Mouse (Mus musculus) CD4-positive helper T cell, adult 2 months (primary cell): ENCODE data around the gene Chkb.

ENCODE experiments used
- DNase-seq: peaks from one replicate; pipeline ENCODE4 v3.0.0-alpha.2; 2012; ENCODE audit warnings: low read depth, missing footprints, low spot score

The Chkb gene

DNA sequence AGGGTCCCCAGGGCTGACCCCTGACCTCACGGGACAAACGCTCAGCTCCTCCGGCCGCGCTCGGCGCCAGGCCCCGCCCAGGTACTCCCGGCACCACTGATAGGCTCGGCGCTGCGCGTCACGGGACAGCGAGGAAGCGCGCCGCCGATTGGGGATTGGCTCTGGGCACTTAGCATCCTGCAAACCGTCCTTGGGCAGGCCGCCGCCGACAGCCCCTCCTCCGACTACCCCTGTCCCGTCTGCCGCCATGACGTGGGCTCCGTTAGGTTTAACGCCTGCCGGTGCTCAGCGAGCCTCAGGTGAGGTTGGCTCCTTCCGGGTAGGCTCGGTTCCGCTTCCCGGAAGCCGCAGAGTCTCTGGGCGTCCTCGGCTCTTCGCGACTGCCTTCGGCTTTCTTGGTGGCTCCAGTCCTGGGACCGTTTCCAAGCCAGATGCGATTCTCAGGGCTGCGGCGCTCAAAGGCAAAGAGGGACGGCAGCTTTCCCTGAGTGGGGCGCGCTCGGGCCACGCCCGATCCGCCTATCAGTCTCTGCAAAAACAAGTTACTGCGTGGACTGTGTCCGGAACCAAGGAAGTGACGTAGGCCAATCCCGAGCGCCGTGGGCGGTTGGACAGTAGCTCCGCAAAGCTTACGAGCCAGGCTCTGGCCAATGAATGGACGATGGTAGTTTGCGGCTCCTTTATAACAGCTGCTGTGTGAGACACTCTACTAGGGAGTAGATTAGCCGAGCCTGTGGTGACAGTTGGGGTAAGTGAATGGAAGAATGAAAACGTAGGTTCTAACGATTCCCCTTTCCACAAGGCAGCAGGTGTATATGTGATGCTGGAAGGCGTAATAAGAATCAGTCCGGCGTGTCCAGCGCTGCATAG is at the start of gene Chkb, which contains the start of the genes C730034F03Rik and Gm44502:
Gene Chkb, minus strand, starts transcription at position 557 of the 870 bp plus-strand sequence.
Gene C730034F03Rik, plus strand, starts transcription at position 238 of the 870 bp plus-strand sequence.
Gene Gm44502, minus strand, starts transcription at position 345 of the 870 bp plus-strand sequence.
- DNase-seq: peak; percentile 97

DNA sequence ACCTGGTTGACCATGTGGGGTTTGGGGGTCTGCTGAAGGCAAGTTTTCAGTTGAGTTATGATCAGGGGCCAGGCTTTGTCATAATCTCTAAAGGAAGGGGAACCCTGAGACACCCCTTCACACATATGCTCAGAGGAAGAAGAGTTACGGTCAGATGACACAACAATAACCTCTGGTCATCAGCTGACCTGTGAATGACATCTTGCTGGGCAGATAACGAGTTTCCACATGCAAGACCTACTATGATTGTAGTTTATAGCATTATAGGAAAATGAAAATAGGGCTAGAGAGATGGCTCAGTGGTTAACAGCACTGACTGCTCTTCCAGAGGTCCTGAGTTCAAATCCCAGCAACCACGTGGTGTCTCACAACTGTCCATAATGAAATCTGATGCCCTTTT is 48.9 kb upstream of the Chkb start:
- DNase-seq: no peak

DNA sequence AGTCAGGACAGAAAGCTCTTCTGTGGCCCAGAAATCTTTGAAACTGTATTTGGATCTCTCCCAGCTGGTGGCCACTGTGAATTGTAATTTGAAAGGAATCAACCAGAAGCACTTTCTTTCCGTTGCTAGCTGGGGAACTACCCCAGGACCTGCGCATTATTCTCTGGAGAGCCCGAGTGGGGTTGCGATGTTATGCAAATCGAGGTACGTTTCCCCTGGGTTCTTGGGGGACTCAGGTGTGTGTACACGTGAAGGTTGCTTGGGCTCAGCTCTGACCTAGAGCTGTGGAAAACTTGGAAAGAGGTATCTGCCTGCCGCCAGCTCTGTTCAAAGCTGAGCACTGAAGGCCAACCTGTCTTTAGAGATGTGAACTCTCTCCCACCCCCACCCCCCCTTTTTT is 48.1 kb upstream of the Chkb start:
- DNase-seq: no peak

DNA sequence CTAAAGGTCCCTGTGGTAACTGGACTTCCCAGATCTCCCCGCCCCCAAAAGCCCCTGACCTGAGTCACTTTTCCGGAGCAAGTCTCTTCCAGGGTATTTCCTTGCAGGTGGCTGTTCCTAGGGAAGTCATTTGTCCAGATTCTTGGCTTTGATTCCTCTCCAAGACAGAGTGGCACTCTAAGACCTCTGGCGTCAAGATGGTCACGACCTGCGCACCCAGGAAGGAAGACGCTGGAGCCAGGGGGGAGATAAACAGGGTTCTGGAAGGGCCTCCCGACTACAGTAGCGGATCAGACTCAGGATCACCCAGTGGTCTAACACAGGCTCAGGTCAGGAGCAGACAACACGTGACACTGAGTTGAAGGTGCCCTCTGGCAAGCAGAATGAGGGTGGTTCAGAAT is 47.4 kb upstream of the Chkb start, which contains the start of gene Arsa:
Gene Arsa, minus strand, starts transcription at position 335 of the 401 bp plus-strand sequence.
- DNase-seq: no peak

DNA sequence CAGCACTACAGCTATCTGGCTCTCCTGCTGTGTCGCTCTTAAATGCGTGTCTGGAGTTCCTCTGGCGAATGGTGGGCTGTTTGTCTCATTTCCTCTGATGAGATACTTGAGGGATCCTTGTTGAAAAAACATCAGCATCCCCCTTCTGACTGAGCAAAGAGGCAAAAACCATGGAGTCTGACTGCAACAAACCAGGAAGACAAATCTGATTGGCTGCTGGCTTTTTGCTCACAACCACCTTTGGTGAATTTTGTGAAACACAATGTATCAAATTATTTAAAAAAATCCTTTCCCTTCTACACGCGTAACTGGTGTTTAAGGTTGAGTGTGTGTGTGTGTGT is 46.7 kb upstream of the Chkb start:
- peak; percentile 67 for DNase-seq

DNA sequence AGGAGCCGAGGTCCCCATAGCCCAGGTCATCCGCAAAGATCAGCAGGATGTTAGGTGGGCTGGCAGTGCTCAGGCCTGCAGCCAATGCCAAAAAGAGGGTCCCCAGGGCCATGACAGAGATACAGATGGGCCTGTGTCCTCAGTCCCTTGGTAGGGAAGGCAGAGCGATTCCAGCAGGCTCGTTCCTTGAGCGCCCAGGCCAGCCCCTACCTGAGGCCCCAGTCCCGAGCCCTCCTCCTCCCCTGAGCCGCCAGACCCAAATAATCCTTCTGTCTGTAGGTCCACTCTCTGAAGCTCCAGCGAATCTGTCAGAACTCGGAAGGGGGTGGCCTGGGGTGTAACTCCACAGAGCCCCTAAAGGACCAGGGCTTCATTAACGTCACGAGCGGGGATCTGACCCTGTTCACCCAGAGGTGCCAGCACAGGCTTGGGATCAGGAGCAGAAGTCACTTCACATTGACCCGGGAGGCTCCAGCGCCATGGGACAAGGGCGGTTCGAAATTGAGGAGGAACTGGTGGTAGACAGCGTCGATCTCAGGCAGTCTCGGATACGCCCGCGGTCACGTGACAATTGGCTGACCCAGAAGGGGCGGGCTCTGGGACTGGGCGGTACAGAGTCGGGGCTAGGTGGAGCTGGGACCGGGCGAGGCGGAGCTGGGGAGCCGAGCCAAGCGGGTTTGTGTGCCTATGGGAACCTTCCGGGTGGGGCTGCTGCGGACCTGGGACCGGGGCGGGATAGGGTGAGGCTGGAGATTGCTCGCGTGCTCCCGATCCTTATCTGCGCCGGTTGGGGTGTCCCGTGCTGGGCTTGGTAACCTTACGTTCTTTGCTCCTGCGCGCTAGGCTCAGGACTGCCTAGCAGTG is 46.1 kb upstream of the Chkb start:
- DNase-seq: peak; percentile 93

DNA sequence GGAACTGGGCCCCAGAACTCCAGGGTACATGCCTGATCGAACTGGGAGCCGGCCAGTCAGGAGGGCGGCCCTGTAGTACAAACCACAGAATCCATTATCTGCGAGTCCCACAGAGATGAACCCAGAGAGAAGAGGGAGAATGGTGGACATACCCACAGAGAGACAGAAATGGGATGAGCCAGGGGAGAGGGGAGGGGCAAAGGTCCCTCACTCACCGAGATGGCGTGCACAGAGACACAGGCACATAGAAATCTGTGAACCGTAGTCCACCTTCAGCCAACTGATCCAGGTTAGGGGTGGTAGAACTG is 45.5 kb upstream of the Chkb start:
- DNase-seq: no peak

DNA sequence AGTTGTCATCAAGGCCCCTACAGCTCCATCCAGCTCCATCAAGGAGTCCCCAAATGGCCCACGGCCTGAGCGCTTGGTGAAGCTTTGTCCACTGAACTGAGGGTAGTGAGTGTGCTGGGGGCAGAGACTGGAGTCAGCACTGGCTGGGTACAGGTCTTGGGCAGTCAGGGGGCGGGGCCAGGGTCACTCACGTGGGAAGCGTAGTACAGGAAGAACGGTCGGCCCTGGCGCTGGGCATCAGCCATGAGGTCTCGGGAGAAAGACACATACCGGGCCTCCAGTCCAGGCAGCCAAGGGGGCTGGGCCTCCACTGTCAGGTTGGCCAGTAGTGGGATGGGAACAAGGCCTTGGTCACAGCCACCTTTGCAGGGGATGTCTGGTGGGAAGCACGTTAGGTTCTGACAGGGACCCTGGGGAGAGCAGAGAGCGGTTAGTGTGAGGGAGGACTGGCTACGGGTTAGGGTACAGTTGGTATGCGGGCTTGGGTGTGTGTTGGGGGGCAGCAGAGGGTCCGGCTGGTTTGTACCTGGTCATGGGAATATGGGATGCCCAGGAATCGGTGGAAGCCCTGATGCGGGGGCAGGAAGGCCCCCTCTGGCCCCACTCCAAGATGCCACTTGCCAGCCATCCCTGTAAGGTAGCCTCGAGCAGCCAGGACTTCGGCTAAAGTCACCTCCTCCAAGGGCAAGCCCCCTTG is 45.0 kb upstream of the Chkb start:
- no peak for DNase-seq

DNA sequence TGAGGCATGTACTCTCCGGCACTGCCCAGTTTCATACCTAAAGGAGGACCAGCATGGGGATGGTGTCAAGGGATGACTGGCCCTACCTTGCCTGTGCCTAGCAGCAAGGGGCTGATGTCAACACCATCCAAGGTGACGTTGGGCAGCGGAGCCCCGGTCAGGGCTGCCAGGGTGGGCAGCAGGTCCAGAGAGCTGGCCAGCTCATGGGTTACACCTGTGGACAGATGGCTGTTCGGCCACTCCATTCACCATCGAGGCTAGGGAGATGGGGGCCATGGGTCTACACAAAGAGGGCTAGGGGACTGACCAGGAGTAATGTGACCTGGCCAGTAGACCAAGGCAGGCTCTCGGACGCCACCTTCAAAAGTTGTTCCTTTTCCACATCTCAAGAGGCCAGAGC is 44.2 kb upstream of the Chkb start:
- DNase-seq: no peak

DNA sequence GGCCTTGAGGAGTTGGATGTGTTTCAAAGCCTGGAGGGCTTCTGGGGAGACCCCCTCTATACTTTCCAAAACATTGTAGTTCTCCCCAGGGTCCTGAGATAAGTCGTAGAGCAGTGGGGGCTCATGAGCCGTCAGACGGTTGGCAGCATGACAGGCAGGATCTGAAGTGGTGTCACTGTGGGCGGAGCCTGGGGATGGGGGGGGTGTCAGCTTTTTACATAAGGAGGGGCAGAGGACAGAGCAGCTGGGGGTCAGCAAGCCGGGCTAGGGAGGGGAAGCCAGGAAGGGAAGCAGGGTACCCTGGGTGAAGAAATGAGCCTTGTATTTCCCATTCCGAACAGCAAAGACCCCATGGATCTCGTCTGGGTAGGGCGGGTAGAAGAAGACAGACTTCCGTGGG is 43.7 kb upstream of the Chkb start:
- DNase-seq: no peak

DNA sequence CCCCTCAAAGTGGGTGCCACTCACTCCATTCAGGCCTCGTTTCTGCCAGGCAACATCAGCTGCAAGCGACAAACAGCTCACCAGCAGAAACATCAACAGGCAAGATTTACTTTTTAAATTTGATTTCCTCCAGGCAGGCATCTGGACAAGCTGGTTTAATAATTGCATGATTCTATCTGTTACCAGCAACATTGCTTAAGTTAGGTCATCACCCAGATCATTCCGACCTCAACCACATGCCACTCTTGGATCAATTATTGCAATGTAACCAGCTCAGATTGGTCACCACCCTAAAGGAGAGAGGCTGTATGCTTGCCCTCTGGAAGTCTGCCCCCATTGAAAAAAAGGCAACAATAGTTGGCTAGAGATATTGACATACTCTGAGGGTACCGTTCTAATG is 41.8 kb upstream of the Chkb start:
- no peak for DNase-seq

DNA sequence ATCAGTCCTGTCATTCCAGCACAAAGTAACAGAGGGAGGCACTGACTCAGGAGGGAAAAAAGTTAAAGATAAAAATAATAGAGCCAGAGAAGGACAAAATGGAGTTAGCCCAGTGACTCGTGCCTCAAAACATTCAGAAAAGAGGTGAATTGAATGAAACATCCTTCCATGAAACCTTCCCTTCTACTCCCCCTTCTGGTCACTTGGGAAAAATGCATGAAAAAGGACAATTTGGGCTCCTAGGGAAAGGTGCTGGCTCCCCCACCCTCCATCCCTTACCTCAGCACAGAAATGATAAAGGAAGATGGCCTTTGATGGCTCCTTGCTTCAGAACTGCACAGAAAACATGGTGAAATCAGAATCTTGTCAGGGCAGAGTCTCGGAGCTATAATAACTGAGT is 38.9 kb upstream of the Chkb start:
- DNase-seq: peak; percentile 19

DNA sequence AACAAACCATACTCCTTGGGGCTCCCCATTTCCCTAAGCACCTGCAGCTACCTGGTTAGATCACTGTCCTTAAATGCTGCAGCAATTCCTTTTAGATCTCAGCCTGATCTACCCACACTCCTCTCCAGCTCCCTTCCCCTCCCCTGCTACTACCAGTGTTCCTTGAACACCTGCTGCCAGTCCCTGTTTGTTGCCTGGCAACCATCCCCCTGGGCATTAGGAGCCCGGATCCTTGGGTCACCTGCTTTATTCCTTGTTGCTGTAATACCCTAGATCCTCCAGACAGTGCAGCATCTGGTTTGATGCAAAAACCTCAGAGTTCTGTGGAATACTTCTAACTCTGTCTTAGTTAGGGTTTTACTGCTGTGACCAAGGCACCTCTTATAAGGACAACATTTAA is 35.3 kb upstream of the Chkb start:
- no peak for DNase-seq

DNA sequence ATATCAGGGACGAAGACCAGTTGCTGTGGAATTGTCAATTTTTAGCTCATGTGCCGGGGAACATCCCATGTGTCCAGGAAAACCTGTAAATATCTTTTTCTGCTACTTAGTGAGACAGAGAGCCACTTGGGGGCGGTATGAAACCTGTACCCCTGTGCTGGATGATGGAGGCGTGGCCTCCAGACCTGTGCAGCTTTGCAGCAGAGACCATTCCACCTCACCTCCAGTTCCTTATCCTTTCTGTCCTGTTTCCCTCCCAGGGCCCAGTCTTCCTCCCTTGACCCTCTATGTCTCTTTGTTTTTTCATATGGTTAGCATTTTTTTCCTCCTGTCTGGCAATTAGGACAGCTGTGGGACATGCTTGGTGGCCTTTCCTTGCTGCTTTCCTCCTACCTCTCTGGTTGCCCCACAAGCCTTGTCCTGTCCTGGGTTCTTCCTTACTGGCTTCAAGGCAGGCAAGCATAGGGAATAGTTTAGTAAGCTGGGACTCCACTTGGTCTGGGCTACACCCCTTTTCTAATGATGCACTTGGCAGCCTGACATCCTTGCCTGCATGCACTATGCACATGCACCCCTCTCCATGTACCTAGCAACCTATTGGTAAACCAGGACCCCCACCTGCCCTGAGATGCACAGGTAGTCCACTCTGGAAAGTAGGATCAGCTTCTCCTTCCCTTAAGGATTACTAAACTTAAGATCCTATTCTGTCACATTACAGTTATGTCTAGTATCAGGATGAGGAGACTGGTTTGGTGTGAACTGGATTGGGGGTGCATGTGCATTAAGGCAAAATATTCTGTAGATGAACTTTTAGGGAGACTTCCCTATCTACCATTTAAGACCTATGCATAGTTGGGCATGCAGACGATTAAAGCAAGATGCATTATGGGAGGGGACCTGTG is 33.9 kb upstream of the Chkb start:
- peak; percentile 26 for DNase-seq

DNA sequence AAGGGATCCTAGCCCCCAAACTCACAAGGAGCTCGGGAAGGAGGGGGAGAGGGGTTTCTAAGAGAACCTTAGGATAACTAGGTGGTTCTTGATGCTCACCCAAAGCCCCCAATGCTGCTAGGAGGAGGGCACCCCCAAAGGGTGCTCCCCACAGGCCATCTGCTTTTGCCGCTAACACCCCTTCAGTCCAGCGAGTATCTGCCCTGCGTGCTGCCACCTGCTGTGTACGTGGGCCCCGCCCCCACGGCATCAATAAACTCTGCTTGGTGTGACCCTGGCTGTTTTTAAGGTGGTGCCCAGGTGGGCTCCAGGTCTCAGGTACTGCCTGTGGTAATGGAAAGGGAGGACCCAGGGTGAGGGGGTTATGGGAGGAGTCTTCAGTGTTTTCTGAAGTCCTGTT is 32.5 kb upstream of the Chkb start:
- no peak for DNase-seq

DNA sequence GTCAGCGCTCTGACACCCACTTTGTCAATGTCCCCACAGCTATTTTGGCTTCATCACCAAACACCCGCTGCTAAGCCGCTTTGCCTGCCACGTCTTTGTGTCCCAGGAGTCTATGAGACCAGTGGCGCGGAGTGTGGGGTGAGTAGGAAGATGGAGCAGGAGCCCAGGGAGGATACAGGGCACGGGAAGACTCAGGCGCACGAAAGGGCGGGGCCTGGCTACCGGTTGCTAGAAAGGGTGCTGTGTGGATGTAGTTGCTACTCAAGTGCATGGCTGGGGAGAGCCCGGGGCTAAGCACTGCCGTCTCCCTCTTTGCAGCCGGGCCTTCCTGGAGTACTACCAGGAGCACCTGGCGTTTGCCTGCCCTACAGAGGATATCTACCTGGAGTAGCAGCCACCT is 31.6 kb upstream of the Chkb start:
- no peak for DNase-seq

DNA sequence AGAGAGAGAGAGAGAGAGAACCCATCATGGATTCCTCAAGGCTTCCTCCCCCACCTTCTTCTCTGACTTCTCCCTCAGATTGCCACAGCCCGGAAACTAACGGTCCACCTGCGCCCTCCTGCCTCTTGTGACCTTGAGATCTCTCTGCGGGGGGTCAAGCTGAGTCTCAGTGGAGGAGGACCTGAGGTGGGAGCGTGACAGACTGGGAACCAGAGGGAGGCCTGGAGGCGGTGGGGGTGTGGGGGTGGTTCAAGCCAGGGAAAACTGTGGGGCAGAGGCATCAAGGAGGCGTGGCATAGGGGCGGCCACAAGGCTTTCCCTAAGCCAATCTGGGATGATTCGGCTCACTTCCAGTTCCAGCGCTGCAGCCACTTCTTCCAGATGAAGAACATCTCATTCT is 30.6 kb upstream of the Chkb start:
- DNase-seq: no peak

DNA sequence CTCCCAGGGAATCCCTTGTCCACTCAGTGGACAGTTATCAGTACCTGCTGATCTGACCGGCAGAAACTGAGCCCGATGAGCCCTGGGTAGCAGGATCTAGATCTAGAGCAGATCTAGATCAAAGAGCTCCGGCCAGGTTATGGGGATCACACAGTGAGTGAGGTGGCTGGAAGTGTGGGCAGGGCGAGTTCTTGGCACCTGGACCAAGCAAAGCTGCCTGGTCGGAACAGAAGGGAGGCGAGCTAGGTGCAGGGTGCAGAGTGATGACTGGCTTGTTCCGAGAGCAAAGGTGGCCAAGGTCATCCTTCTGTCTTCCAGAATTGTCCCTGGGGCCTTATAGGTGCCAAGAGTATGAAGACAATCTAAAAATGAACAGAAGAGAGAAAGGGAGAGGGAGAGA is 30.1 kb upstream of the Chkb start:
- no peak for DNase-seq

DNA sequence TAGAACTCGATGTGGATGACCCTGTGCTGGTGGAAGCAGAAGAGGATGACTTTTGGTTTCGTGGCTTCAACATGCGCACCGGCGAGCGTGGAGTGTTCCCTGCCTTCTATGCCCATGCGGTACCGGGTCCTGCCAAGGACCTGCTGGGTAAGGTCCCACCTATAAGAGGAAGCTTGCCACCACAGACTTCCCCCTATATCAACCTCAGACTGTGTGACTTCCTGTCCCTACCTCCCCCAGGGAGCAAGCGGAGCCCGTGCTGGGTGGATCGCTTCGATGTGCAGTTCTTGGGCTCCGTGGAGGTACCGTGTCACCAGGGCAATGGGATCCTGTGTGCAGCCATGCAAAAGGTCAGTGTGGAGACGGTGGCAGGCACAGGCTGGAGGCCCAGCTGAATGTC is 29.2 kb upstream of the Chkb start:
- no peak for DNase-seq

DNA sequence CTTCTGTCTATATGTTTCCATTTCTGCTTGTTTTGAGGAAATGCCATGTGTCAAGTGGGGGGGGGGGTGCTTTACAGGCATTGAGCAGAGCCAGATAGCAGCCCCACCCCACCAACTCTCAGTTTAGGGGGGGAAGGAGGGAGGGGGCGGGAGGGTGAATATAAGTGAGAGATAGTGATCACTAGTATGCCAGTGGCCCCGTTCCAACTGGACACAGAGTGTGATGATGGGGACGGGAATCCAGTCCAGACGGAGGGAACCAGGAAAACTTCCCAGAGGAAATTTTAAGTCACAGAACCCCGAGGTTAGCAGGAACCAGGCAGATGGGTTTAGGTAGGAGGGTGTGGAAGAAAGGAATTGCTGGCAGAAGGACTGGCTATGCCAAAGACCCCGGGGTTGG is 25.9 kb upstream of the Chkb start:
- no peak for DNase-seq

DNA sequence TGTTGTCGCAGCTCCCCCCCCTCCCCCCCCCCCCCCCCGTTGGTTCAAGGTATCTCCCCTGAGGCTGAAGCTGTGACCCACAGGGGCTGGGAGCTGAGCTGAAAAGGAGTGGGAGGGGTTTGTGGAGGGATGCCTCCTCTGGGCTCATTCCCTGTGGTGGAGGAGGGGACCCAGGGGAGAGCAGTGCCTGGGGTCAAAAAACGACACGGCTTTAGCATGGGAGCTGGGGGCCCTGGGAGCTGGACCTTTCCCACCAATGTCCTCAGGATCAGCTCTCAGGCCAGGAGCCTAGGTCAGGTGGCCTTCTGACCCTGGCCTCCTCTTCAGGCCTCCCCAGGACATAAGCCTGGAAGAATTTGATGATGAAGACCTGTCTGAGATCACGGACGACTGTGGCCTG is 25.1 kb upstream of the Chkb start:
- DNase-seq: no peak
